Mouse (Mus musculus): ENCODE measurements around the gene Atrn.

GRCm38 (mm10) chr2:131056191-131056590 is 149.9 kb downstream of the Atrn start:
- TF ChIP-seq GATA1 (IDR thresholded peaks at IDR 0.05; ENCODE audit: low read length), result no peak
- TF ChIP-seq TAL1 (IDR thresholded peaks at IDR 0.05; ENCODE audit: low read length), result no peak
